Mouse (Mus musculus) subcutaneous adipose tissue, adult 2 months (tissue): ENCODE data around the gene Lrrc29. TPM values are rescaled to one million over a fixed set of nuclear protein-coding genes. Genes with fewer than 3 reads are reported as not detected.

Experiments used
- polyA plus RNA-seq: library from polyadenylated mRNA; depleted of rRNA; stranded (reverse); fragments of >200 nt; gene quantifications from 2 replicates; pipeline ENCODE4 v1.2.3, GENCODE M21; 2012; ENCODE audit warnings: low replicate concordance; rRNA removed

Gene Lrrc29
- 7.1 and 10.5 TPM in 2 replicates for polyA plus RNA-seq

GRCm38 (mm10) chr8:105326141-105326672, at the start of gene Lrrc29, which contains the start of gene Tmem208:
Lrrc29 (minus strand) TSS chr8:105326278.
Tmem208 (plus strand) TSS chr8:105326354.

GRCm38 (mm10) chr8:105373032-105373431, 47.0 kb upstream of the Lrrc29 start, which contains the start of gene Plekhg4:
Plekhg4 (plus strand) TSS chr8:105373274.

GRCm38 (mm10) chr8:105348450-105349095, 22.5 kb upstream of the Lrrc29 start, which contains the start of gene Slc9a5:
Slc9a5 (plus strand) TSS chr8:105348843.

GRCm38 (mm10) chr8:105347428-105348221, 21.5 kb upstream of the Lrrc29 start, which contains the start of gene Fhod1:
Fhod1 (minus strand) TSS chr8:105347953.

GRCm38 (mm10) chr8:105305211-105306145, 20.6 kb downstream of the Lrrc29 start, which contains the start of gene Elmo3:
Elmo3 (plus strand) TSS chr8:105305601.

GRCm38 (mm10) chr8:105297511-105298192, 28.4 kb downstream of the Lrrc29 start, which contains the start of gene E2f4:
E2f4 (plus strand) TSS chr8:105297663.

GRCm38 (mm10) chr8:105295895-105296573, 30.0 kb downstream of the Lrrc29 start, which contains the start of gene Exoc3l:
Exoc3l (minus strand) TSS chr8:105296101.

GRCm38 (mm10) chr8:105289805-105290460, 36.1 kb downstream of the Lrrc29 start, which contains the start of gene 4931428F04Rik:
4931428F04Rik (minus strand) TSS chr8:105289864.

GRCm38 (mm10) chr8:105275840-105276239, 50.2 kb downstream of the Lrrc29 start, which contains the start of gene Nol3:
Nol3 (plus strand) TSS chr8:105276140.

GRCm38 (mm10) chr8:105269461-105269947, 56.6 kb downstream of the Lrrc29 start, which contains the start of gene Hsf4:
Hsf4 (plus strand) TSS chr8:105269801.

GRCm38 (mm10) chr8:105264024-105264982, 61.8 kb downstream of the Lrrc29 start, which contains the start of the genes Tradd and Fbxl8:
Tradd (minus strand) TSS chr8:105264609.
Fbxl8 (plus strand) TSS chr8:105264648.

Other genes with a start within 250 kb of the Lrrc29 start
- gene Ces3b, start 242.5 kb downstream of the Lrrc29 start, polyA plus RNA-seq = 0.12 TPM in 1 of 2 replicates, not detected in the other
- 0.16 and 0.36 TPM in 2 replicates for gene Ces4a, start 194.5 kb downstream of the Lrrc29 start, polyA plus RNA-seq
- gene Cbfb, start 155.6 kb downstream of the Lrrc29 start, polyA plus RNA-seq = 7.8 and 11.2 TPM in 2 replicates
- 28.2 and 29.9 TPM in 2 replicates for gene D230025D16Rik, start 101.1 kb downstream of the Lrrc29 start, polyA plus RNA-seq
- 13.4 and 50.4 TPM in 2 replicates for gene B3gnt9, start 71.1 kb downstream of the Lrrc29 start, polyA plus RNA-seq
- 12.2 and 22.8 TPM in 2 replicates for gene Tradd, start 61.7 kb downstream of the Lrrc29 start, polyA plus RNA-seq
- 12.3 and 13.4 TPM in 2 replicates for gene Fbxl8, start 61.6 kb downstream of the Lrrc29 start, polyA plus RNA-seq
- 5.2 and 7.1 TPM in 2 replicates for gene Hsf4, start 56.5 kb downstream of the Lrrc29 start, polyA plus RNA-seq
- gene Nol3, start 50.1 kb downstream of the Lrrc29 start, polyA plus RNA-seq = 6.3 and 25.9 TPM in 2 replicates
- gene 4931428F04Rik, start 36.4 kb downstream of the Lrrc29 start, polyA plus RNA-seq = 3.5 and 7.2 TPM in 2 replicates
- gene Exoc3l, start 30.2 kb downstream of the Lrrc29 start, polyA plus RNA-seq = 15.9 and 22.9 TPM in 2 replicates
- gene E2f4, start 28.6 kb downstream of the Lrrc29 start, polyA plus RNA-seq = 90.1 and 142 TPM in 2 replicates
- gene Elmo3, start 20.7 kb downstream of the Lrrc29 start, polyA plus RNA-seq = 24.6 and 26.8 TPM in 2 replicates
- gene Tmem208, start 76 bp upstream of the Lrrc29 start, polyA plus RNA-seq = 93.5 and 101 TPM in 2 replicates
- 30.4 and 43.5 TPM in 2 replicates for gene Fhod1, start 21.7 kb upstream of the Lrrc29 start, polyA plus RNA-seq
- gene Slc9a5, start 22.6 kb upstream of the Lrrc29 start, polyA plus RNA-seq = 6.8 and 9.4 TPM in 2 replicates
- gene Plekhg4, start 47.0 kb upstream of the Lrrc29 start, polyA plus RNA-seq = 0.76 and 1.2 TPM in 2 replicates
- gene Kctd19, start 87.2 kb upstream of the Lrrc29 start, polyA plus RNA-seq = 0.26 and 1.1 TPM in 2 replicates
- 3.0 and 4.1 TPM in 2 replicates for gene Lrrc36, start 87.3 kb upstream of the Lrrc29 start, polyA plus RNA-seq
- 171 and 479 TPM in 2 replicates for gene Tppp3, start 145.2 kb upstream of the Lrrc29 start, polyA plus RNA-seq
- 51.5 and 98.0 TPM in 2 replicates for gene Zdhhc1, start 170.6 kb upstream of the Lrrc29 start, polyA plus RNA-seq
- gene Hsd11b2, start 192.5 kb upstream of the Lrrc29 start, polyA plus RNA-seq = 3.3 and 572 TPM in 2 replicates
- gene Atp6v0d1, start 239.8 kb upstream of the Lrrc29 start, polyA plus RNA-seq = 150 and 241 TPM in 2 replicates